Mouse (Mus musculus): ENCODE measurements around the gene Zc3h10. TPM values are rescaled to one million over a fixed set of nuclear protein-coding genes. Genes with fewer than 3 reads are reported as not detected.
"Not testable (repeated sequence)": the region's sequence is repeated elsewhere in the genome, so short reads cannot be mapped to it uniquely, and the experiment has no call there.

The Zc3h10 gene
- polyA plus RNA-seq, 1 experiment from 2014 or later = 16.6 TPM

- no peak for ATAC-seq (ENCODE audit: low FRiP score, low TSS enrichment)
- H3K4me3 ChIP-seq (ENCODE audit: low read length) = peak overlapping the region; percentile 67; the same call in 1 of the 2 replicates
- H3K27ac ChIP-seq (ENCODE audit: low read length) = no peak overlapping the region
- H3K9me3 ChIP-seq (ENCODE audit: low read length) = no peaks in the 10 kb centered on the region
- WGBS = 76% methylated on average over 2 of the region's 2 CpGs
- 0 out of 2 replicates have a peak overlapping the region, but pooled peaks have one; percentile 10 for H3K9ac ChIP-seq (replicated peaks; ENCODE audit: low read length)
- H3K4me1 ChIP-seq (ENCODE audit: insufficient read depth, low read length) = peaks cover 46% of the 10 kb centered on the region
- H3K27me3 ChIP-seq (ENCODE audit: insufficient read depth, low read length) = no peaks in the 10 kb centered on the region
- H3K36me3 ChIP-seq (ENCODE audit: insufficient read depth, low read length) = peaks cover 14% of the 10 kb centered on the region
- peak overlapping the region; percentile 64 for H3K4me2 ChIP-seq (replicated peaks; ENCODE audit: low read depth, low read length)
These were observed 52.3 kb downstream of the Zc3h10 start for GRCm38 (mm10) chr10:128495270-128495669.

- H3K4me2 ChIP-seq (replicated peaks; ENCODE audit: low read depth, low read length) = peak overlapping the region; percentile 64
- H3K36me3 ChIP-seq (ENCODE audit: insufficient read depth, low read length) = peaks cover 19% of the 10 kb centered on the region
- no peak for ATAC-seq (ENCODE audit: low FRiP score, low TSS enrichment)
- no peaks in the 10 kb centered on the region for H3K9me3 ChIP-seq (ENCODE audit: low read length)
- 50% methylated on average over 11 of the region's 11 CpGs for WGBS
- H3K27ac ChIP-seq (ENCODE audit: low read length) = peak overlapping the region; percentile 98
- peaks cover 51% of the 10 kb centered on the region for H3K4me1 ChIP-seq (ENCODE audit: insufficient read depth, low read length)
- H3K9ac ChIP-seq (replicated peaks; ENCODE audit: low read length) = peak overlapping the region; percentile 85
- peak overlapping the region; percentile 67 for H3K4me3 ChIP-seq (ENCODE audit: low read length)
- no peaks in the 10 kb centered on the region for H3K27me3 ChIP-seq (ENCODE audit: insufficient read depth, low read length)
These were observed 52.8 kb downstream of the Zc3h10 start for GRCm38 (mm10) chr10:128494667-128495245.

- H3K27ac ChIP-seq (ENCODE audit: low read length) = peak within 1 kb of the TSS; percentile 98
- H3K9ac ChIP-seq (replicated peaks; ENCODE audit: low read length) = peak within 1 kb of the TSS; percentile 88
- WGBS = under 1% methylated on average over 42 of the region's 45 CpGs
- H3K4me2 ChIP-seq (replicated peaks; ENCODE audit: low read depth, low read length) = peak within 1 kb of the TSS; percentile 64
- peaks cover 53% of the 10 kb centered on the region for H3K4me1 ChIP-seq (ENCODE audit: insufficient read depth, low read length)
- H3K9me3 ChIP-seq (ENCODE audit: low read length) = no peaks in the 10 kb centered on the region
- ATAC-seq (ENCODE audit: low FRiP score, low TSS enrichment) = peak; percentile 93
- H3K36me3 ChIP-seq (ENCODE audit: insufficient read depth, low read length) = peaks cover 25% of the 10 kb centered on the region
- no peaks in the 10 kb centered on the region for H3K27me3 ChIP-seq (ENCODE audit: insufficient read depth, low read length)
- H3K4me3 ChIP-seq (ENCODE audit: low read length) = peak within 1 kb of the TSS; percentile 67
These were observed 53.6 kb downstream of the Zc3h10 start, which contains the start of gene Myl6 for GRCm38 (mm10) chr10:128493695-128494666. Gene Myl6, minus strand, starts transcription at chr10:128494145.

- Histone ChIP-seq H3K4me1 (ENCODE audit: insufficient read depth, low read length) (peaks cover 53% of the 10 kb centered on the region), H3K9ac (replicated peaks; ENCODE audit: low read length) (peak overlapping the region; percentile 88), H3K9me3 (ENCODE audit: low read length) (no peaks in the 10 kb centered on the region), H3K4me2 (replicated peaks; ENCODE audit: low read depth, low read length) (peak overlapping the region; percentile 64), H3K4me3 (ENCODE audit: low read length) (peak overlapping the region; percentile 67), H3K27me3 (ENCODE audit: insufficient read depth, low read length) (no peaks in the 10 kb centered on the region), H3K36me3 (ENCODE audit: insufficient read depth, low read length) (peaks cover 30% of the 10 kb centered on the region), H3K27ac (ENCODE audit: low read length) (peak overlapping the region; percentile 98)
- 0% methylated on average over 12 of the region's 12 CpGs for whole genome bisulfite sequencing
- ATAC-seq (ENCODE audit: low FRiP score, low TSS enrichment) = peak; percentile 32
These were observed 54.3 kb downstream of the Zc3h10 start for GRCm38 (mm10) chr10:128493319-128493694.

GRCm38 (mm10) chr10:128492633-128493311 is 54.8 kb downstream of the Zc3h10 start:
- H3K4me1 ChIP-seq (ENCODE audit: insufficient read depth, low read length) = peaks cover 47% of the 10 kb centered on the region
- H3K27me3 ChIP-seq (ENCODE audit: insufficient read depth, low read length) = no peaks in the 10 kb centered on the region
- peak overlapping the region; percentile 98 for H3K27ac ChIP-seq (ENCODE audit: low read length)
- ATAC-seq (ENCODE audit: low FRiP score, low TSS enrichment) = peak; percentile 72
- 13% methylated on average over 12 of the region's 12 CpGs for WGBS
- no peaks in the 10 kb centered on the region for H3K9me3 ChIP-seq (ENCODE audit: low read length)
- H3K4me2 ChIP-seq (replicated peaks; ENCODE audit: low read depth, low read length) = peak overlapping the region; percentile 64
- peak overlapping the region; percentile 88 for H3K9ac ChIP-seq (replicated peaks; ENCODE audit: low read length)
- peaks cover 35% of the 10 kb centered on the region for H3K36me3 ChIP-seq (ENCODE audit: insufficient read depth, low read length)
- H3K4me3 ChIP-seq (ENCODE audit: low read length) = peak overlapping the region; percentile 67

- peaks cover 40% of the 10 kb centered on the region for H3K4me1 ChIP-seq (ENCODE audit: insufficient read depth, low read length)
- H3K27me3 ChIP-seq (ENCODE audit: insufficient read depth, low read length); ATAC-seq (ENCODE audit: low FRiP score, low TSS enrichment); H3K9me3 ChIP-seq (ENCODE audit: low read length): not testable (repeated sequence)
- peak overlapping the region; percentile 88 for H3K9ac ChIP-seq (replicated peaks; ENCODE audit: low read length)
- 16% methylated on average over 8 of the region's 8 CpGs for WGBS
- H3K27ac ChIP-seq (ENCODE audit: low read length) = peak overlapping the region; percentile 98
- peak overlapping the region; percentile 67 for H3K4me3 ChIP-seq (ENCODE audit: low read length)
- H3K36me3 ChIP-seq (ENCODE audit: insufficient read depth, low read length) = peaks cover 42% of the 10 kb centered on the region
- peak overlapping the region; percentile 64 for H3K4me2 ChIP-seq (replicated peaks; ENCODE audit: low read depth, low read length)
These were observed 55.5 kb downstream of the Zc3h10 start for GRCm38 (mm10) chr10:128492051-128492450.

Small RNA genes lying within 50 kb of the gene (microRNA-seq; reads per million reads assigned to microRNA genes)
- gene Gm47275 = not detected
- not detected for gene Mir6916
- gene Mir6917 = not detected

Other genes starting within 250 kb of the Zc3h10 start
- gene Il23a, start 249.0 kb downstream of the Zc3h10 start, polyA plus RNA-seq (2015; fragmentation: Nextera tagmentation; extraction: Ambion mirVana) = 0.15 and 0.35 TPM in 2 replicates
- 42.0 and 45.0 TPM in 2 replicates for gene Pan2, start 244.4 kb downstream of the Zc3h10 start, polyA plus RNA-seq (2015; fragmentation: Nextera tagmentation; extraction: Ambion mirVana)
- 343 and 370 TPM in 2 replicates for gene Cnpy2, start 225.3 kb downstream of the Zc3h10 start, polyA plus RNA-seq (2015; fragmentation: Nextera tagmentation; extraction: Ambion mirVana)
- 238 and 244 TPM in 2 replicates for gene Cs, start 210.0 kb downstream of the Zc3h10 start, polyA plus RNA-seq (2015; fragmentation: Nextera tagmentation; extraction: Ambion mirVana)
- gene Coq10a, start 178.8 kb downstream of the Zc3h10 start, polyA plus RNA-seq (2015; fragmentation: Nextera tagmentation; extraction: Ambion mirVana) = 4.1 and 10.9 TPM in 2 replicates
- gene Ankrd52, start 170.7 kb downstream of the Zc3h10 start, polyA plus RNA-seq (2015; fragmentation: Nextera tagmentation; extraction: Ambion mirVana) = 11.9 and 12.8 TPM in 2 replicates
- gene Slc39a5, start 146.5 kb downstream of the Zc3h10 start, polyA plus RNA-seq (2015; fragmentation: Nextera tagmentation; extraction: Ambion mirVana) = 69.0 and 75.1 TPM in 2 replicates
- gene Nabp2, start 136.3 kb downstream of the Zc3h10 start, polyA plus RNA-seq (2015; fragmentation: Nextera tagmentation; extraction: Ambion mirVana) = 81.7 and 94.8 TPM in 2 replicates
- gene Rnf41, start 136.1 kb downstream of the Zc3h10 start, polyA plus RNA-seq (2015; fragmentation: Nextera tagmentation; extraction: Ambion mirVana) = 52.5 and 52.6 TPM in 2 replicates
- 64.5 and 75.9 TPM in 2 replicates for gene Smarcc2, start 88.5 kb downstream of the Zc3h10 start, polyA plus RNA-seq (2015; fragmentation: Nextera tagmentation; extraction: Ambion mirVana)
- 1,255 and 1,413 TPM in 2 replicates for gene Myl6, start 53.6 kb downstream of the Zc3h10 start, polyA plus RNA-seq (2015; fragmentation: Nextera tagmentation; extraction: Ambion mirVana)
- 4.2 and 5.7 TPM in 2 replicates for gene Myl6b, start 49.1 kb downstream of the Zc3h10 start, polyA plus RNA-seq (2015; fragmentation: Nextera tagmentation; extraction: Ambion mirVana)
- 23.2 and 24.2 TPM in 2 replicates for gene Esyt1, start 21.9 kb downstream of the Zc3h10 start, polyA plus RNA-seq (2015; fragmentation: Nextera tagmentation; extraction: Ambion mirVana)
- gene Rpl41, start 1.5 kb upstream of the Zc3h10 start, polyA plus RNA-seq (2015; fragmentation: Nextera tagmentation; extraction: Ambion mirVana) = 3,659 and 3,733 TPM in 2 replicates
- gene Pa2g4, start 18.2 kb upstream of the Zc3h10 start, polyA plus RNA-seq (2015; fragmentation: Nextera tagmentation; extraction: Ambion mirVana) = 200 and 203 TPM in 2 replicates
- 11.5 and 12.8 TPM in 2 replicates for gene Erbb3, start 41.9 kb upstream of the Zc3h10 start, polyA plus RNA-seq (2015; fragmentation: Nextera tagmentation; extraction: Ambion mirVana)
- 628 and 640 TPM in 2 replicates for gene Rps26, start 79.0 kb upstream of the Zc3h10 start, polyA plus RNA-seq (2015; fragmentation: Nextera tagmentation; extraction: Ambion mirVana)
- gene Ikzf4, start 98.2 kb upstream of the Zc3h10 start, polyA plus RNA-seq (2015; fragmentation: Nextera tagmentation; extraction: Ambion mirVana) = 1.4 and 2.0 TPM in 2 replicates
- 15.9 and 16.3 TPM in 2 replicates for gene Suox, start 126.3 kb upstream of the Zc3h10 start, polyA plus RNA-seq (2015; fragmentation: Nextera tagmentation; extraction: Ambion mirVana)
- 84.4 and 86.0 TPM in 2 replicates for gene Rab5b, start 148.5 kb upstream of the Zc3h10 start, polyA plus RNA-seq (2015; fragmentation: Nextera tagmentation; extraction: Ambion mirVana)
- gene Pmel, start 156.4 kb upstream of the Zc3h10 start, polyA plus RNA-seq (2015; fragmentation: Nextera tagmentation; extraction: Ambion mirVana) = 1.5 and 1.7 TPM in 2 replicates
- 100 and 105 TPM in 2 replicates for gene Cdk2, start 157.3 kb upstream of the Zc3h10 start, polyA plus RNA-seq (2015; fragmentation: Nextera tagmentation; extraction: Ambion mirVana)
- gene Dgka, start 197.1 kb upstream of the Zc3h10 start, polyA plus RNA-seq (2015; fragmentation: Nextera tagmentation; extraction: Ambion mirVana) = 6.8 and 7.8 TPM in 2 replicates
- 40.0 and 40.3 TPM in 2 replicates for gene Pym1, start 200.1 kb upstream of the Zc3h10 start, polyA plus RNA-seq (2015; fragmentation: Nextera tagmentation; extraction: Ambion mirVana)
- gene Mmp19, start 243.1 kb upstream of the Zc3h10 start, polyA plus RNA-seq (2015; fragmentation: Nextera tagmentation; extraction: Ambion mirVana) = 0.89 and 0.98 TPM in 2 replicates

All from kidney, embryonic 16.5 days (tissue).